Mouse (Mus musculus): ENCODE data around the gene Rtbdn.

DNA sequence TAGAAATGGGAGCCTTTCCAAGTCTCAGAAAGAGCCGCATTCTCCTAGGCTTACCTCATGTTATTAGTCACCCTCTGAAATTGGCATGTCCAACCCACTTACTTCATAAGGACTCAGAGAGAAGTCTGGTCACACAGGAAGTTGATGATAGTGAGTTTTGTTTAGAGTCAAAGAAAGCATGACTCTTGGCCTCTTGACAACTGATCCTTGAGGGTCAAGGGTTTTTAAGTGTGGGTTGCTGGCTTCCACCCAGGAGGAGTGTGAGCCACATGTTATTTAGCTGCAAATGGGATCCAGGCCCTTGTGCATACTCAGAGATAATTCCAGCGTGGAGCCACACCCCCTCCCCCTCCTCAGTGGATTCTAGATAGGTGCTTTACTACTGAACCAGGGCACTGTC, 25.2 kb upstream of the Rtbdn start:
- TF ChIP-seq CTCF (IDR thresholded peaks at IDR 0.05; ENCODE audit: low read depth, low read length): no peak
- TF ChIP-seq POLR2A (IDR thresholded peaks at IDR 0.05; ENCODE audit: extremely low read depth, insufficient read depth, low read length): no peak
